Mouse (Mus musculus): Measurements from ENCODE around the gene Kmt2c. TPM values are rescaled to one million over a fixed set of nuclear protein-coding genes. Genes with fewer than 3 reads are reported as not detected.

Gene Kmt2c
- total and polyA plus RNA-seq, 3 experiments = 5.3 to 156 (median 50.2) TPM

- peak; percentile 34; the same call in 1 of the 2 replicates for ATAC-seq (ENCODE audit: extremely low read depth, insufficient number of reproducible peaks, low FRiP score, poor library complexity, severe bottlenecking)
- Histone ChIP-seq H3K4me1 (ENCODE audit: insufficient read depth, low read depth, low read length) (peaks cover 4% of the 10 kb centered on the region), H3K9me3 (replicated peaks) (no peaks in the 10 kb centered on the region), H3K27me3 (ENCODE audit: insufficient read depth, low read length) (no peaks in the 10 kb centered on the region), H3K4me3 (ENCODE audit: low read depth, low read length) (no peak overlapping the region), H3K36me3 (replicated peaks) (peaks cover 3% of the 10 kb centered on the region)
- TF ChIP-seq TAL1 (conservative IDR thresholded peaks at IDR 0.05; ENCODE audit: low read depth, low read length) (no peak), POLR2AphosphoS5 (IDR thresholded peaks at IDR 0.05; ENCODE audit: insufficient replicate concordance, low read depth, low read length) (no peak), CTCF (IDR thresholded peaks at IDR 0.05; ENCODE audit: low read depth, low read length) (no peak), GATA1 (IDR thresholded peaks at IDR 0.05; ENCODE audit: borderline replicate concordance, low read length) (no peak)
- DNase-seq (ENCODE audit: low spot score) = no peak
These were observed 62.5 kb downstream of the Kmt2c start for GRCm38 (mm10) chr5:25436081-25436480.

GRCm38 (mm10) chr5:25422576-25422975 lies 76.0 kb downstream of the Kmt2c start:
- 0 out of 2 replicates have a peak, but pooled peaks cover 2% of the 10 kb centered on the region for H3K4me1 ChIP-seq (ENCODE audit: insufficient read depth, low read depth, low read length)
- no peaks in the 10 kb centered on the region for H3K27me3 ChIP-seq (ENCODE audit: insufficient read depth, low read length)
- no peaks in the 10 kb centered on the region for H3K9me3 ChIP-seq (replicated peaks)
- no peak overlapping the region for H3K4me3 ChIP-seq (ENCODE audit: low read depth, low read length)
- DNase-seq (ENCODE audit: low spot score) = no peak
- TF ChIP-seq GATA2 (IDR thresholded peaks at IDR 0.05; ENCODE audit: borderline replicate concordance, low read depth, low read length) = no peak
- TF ChIP-seq POLR2AphosphoS5 (IDR thresholded peaks at IDR 0.05; ENCODE audit: insufficient replicate concordance, low read depth, low read length) = no peak
- TF ChIP-seq CTCF (IDR thresholded peaks at IDR 0.05; ENCODE audit: low read depth, low read length) = no peak
- no peak for TF ChIP-seq TAL1 (conservative IDR thresholded peaks at IDR 0.05; ENCODE audit: low read depth, low read length)
- TF ChIP-seq GATA1 (IDR thresholded peaks at IDR 0.05; ENCODE audit: borderline replicate concordance, low read length) = no peak
- no peaks in the 10 kb centered on the region for H3K36me3 ChIP-seq (replicated peaks)
- no peak for ATAC-seq (ENCODE audit: extremely low read depth, insufficient number of reproducible peaks, low FRiP score, poor library complexity, severe bottlenecking)

- Histone ChIP-seq H3K4me3 (ENCODE audit: low read depth, low read length) (no peak overlapping the region), H3K9me3 (replicated peaks) (no peaks in the 10 kb centered on the region), H3K36me3 (replicated peaks) (no peaks in the 10 kb centered on the region), H3K4me1 (ENCODE audit: insufficient read depth, low read depth, low read length) (peaks cover 7% of the 10 kb centered on the region; the same call in 1 of the 2 replicates), H3K27me3 (ENCODE audit: insufficient read depth, low read length) (no peaks in the 10 kb centered on the region)
- TF ChIP-seq POLR2AphosphoS5 (IDR thresholded peaks at IDR 0.05; ENCODE audit: insufficient replicate concordance, low read depth, low read length) = no peak
- 0 out of 2 replicates have a peak, but pooled peaks have one; percentile 11 for TF ChIP-seq CTCF (IDR thresholded peaks at IDR 0.05; ENCODE audit: low read depth, low read length)
- peak; percentile 13 for DNase-seq (ENCODE audit: low spot score)
- peak; percentile 34; the same call in 1 of the 2 replicates for ATAC-seq (ENCODE audit: extremely low read depth, insufficient number of reproducible peaks, low FRiP score, poor library complexity, severe bottlenecking)
These were observed 78.0 kb downstream of the Kmt2c start for GRCm38 (mm10) chr5:25420601-25421000.

- TF ChIP-seq GATA2 (IDR thresholded peaks at IDR 0.05; ENCODE audit: borderline replicate concordance, low read depth, low read length) (no peak), TAL1 (conservative IDR thresholded peaks at IDR 0.05; ENCODE audit: low read depth, low read length) (no peak)
- no peak for ATAC-seq (ENCODE audit: extremely low read depth, insufficient number of reproducible peaks, low FRiP score, poor library complexity, severe bottlenecking)
- Histone ChIP-seq H3K27me3 (ENCODE audit: insufficient read depth, low read length) (no peaks in the 10 kb centered on the region), H3K4me1 (ENCODE audit: insufficient read depth, low read depth, low read length) (peaks cover 18% of the 10 kb centered on the region), H3K4me3 (ENCODE audit: low read depth, low read length) (no peak overlapping the region), H3K9me3 (replicated peaks) (no peaks in the 10 kb centered on the region), H3K36me3 (replicated peaks) (peaks cover 9% of the 10 kb centered on the region)
- no peak for DNase-seq (ENCODE audit: low spot score)
These were observed 83.2 kb downstream of the Kmt2c start for GRCm38 (mm10) chr5:25415382-25415781.

- H3K36me3 ChIP-seq (replicated peaks) = peaks cover 30% of the 10 kb centered on the region
- peaks cover 2% of the 10 kb centered on the region; the same call in 1 of the 2 replicates for H3K4me1 ChIP-seq (ENCODE audit: insufficient read depth, low read depth, low read length)
- H3K4me3 ChIP-seq (ENCODE audit: low read depth, low read length) = no peak overlapping the region
- no peak for DNase-seq (ENCODE audit: low spot score)
- no peak for TF ChIP-seq TAL1 (conservative IDR thresholded peaks at IDR 0.05; ENCODE audit: low read depth, low read length)
- H3K27me3 ChIP-seq (ENCODE audit: insufficient read depth, low read length) = no peaks in the 10 kb centered on the region
- no peaks in the 10 kb centered on the region for H3K9me3 ChIP-seq (replicated peaks)
- no peak for ATAC-seq (ENCODE audit: extremely low read depth, insufficient number of reproducible peaks, low FRiP score, poor library complexity, severe bottlenecking)
These were observed 101.9 kb downstream of the Kmt2c start for GRCm38 (mm10) chr5:25396727-25397126.

GRCm38 (mm10) chr5:25392655-25393054 lies 105.9 kb downstream of the Kmt2c start:
- DNase-seq (ENCODE audit: low spot score) (no peak), ATAC-seq (ENCODE audit: extremely low read depth, insufficient number of reproducible peaks, low FRiP score, poor library complexity, severe bottlenecking) (no peak)
- no peaks in the 10 kb centered on the region for H3K9me3 ChIP-seq (replicated peaks)
- peaks cover 2% of the 10 kb centered on the region; the same call in 1 of the 2 replicates for H3K4me1 ChIP-seq (ENCODE audit: insufficient read depth, low read depth, low read length)
- no peaks in the 10 kb centered on the region for H3K27me3 ChIP-seq (ENCODE audit: insufficient read depth, low read length)
- peaks cover 20% of the 10 kb centered on the region for H3K36me3 ChIP-seq (replicated peaks)
- TF ChIP-seq TAL1 (conservative IDR thresholded peaks at IDR 0.05; ENCODE audit: low read depth, low read length) (no peak), GATA2 (IDR thresholded peaks at IDR 0.05; ENCODE audit: borderline replicate concordance, low read depth, low read length) (no peak), POLR2AphosphoS5 (IDR thresholded peaks at IDR 0.05; ENCODE audit: insufficient replicate concordance, low read depth, low read length) (no peak), CTCF (IDR thresholded peaks at IDR 0.05; ENCODE audit: low read depth, low read length) (no peak), GATA1 (IDR thresholded peaks at IDR 0.05; ENCODE audit: borderline replicate concordance, low read length) (no peak)
- no peak overlapping the region for H3K4me3 ChIP-seq (ENCODE audit: low read depth, low read length)

- no peak overlapping the region for H3K4me3 ChIP-seq (ENCODE audit: low read depth, low read length)
- H3K9me3 ChIP-seq (replicated peaks) = no peaks in the 10 kb centered on the region
- DNase-seq (ENCODE audit: low spot score) (no peak), ATAC-seq (ENCODE audit: extremely low read depth, insufficient number of reproducible peaks, low FRiP score, poor library complexity, severe bottlenecking) (no peak)
- peaks cover 28% of the 10 kb centered on the region for H3K36me3 ChIP-seq (replicated peaks)
- H3K27me3 ChIP-seq (ENCODE audit: insufficient read depth, low read length) = no peaks in the 10 kb centered on the region
- H3K4me1 ChIP-seq (ENCODE audit: insufficient read depth, low read depth, low read length) = peaks cover 4% of the 10 kb centered on the region; the same call in 1 of the 2 replicates
- TF ChIP-seq TAL1 (conservative IDR thresholded peaks at IDR 0.05; ENCODE audit: low read depth, low read length) = no peak
- TF ChIP-seq GATA2 (IDR thresholded peaks at IDR 0.05; ENCODE audit: borderline replicate concordance, low read depth, low read length) = no peak
- TF ChIP-seq GATA1 (IDR thresholded peaks at IDR 0.05; ENCODE audit: borderline replicate concordance, low read length) = no peak
- TF ChIP-seq POLR2AphosphoS5 (IDR thresholded peaks at IDR 0.05; ENCODE audit: insufficient replicate concordance, low read depth, low read length) = no peak
- TF ChIP-seq CTCF (IDR thresholded peaks at IDR 0.05; ENCODE audit: low read depth, low read length) = no peak
These were observed 115.0 kb downstream of the Kmt2c start for GRCm38 (mm10) chr5:25383581-25383980.
